Mouse (Mus musculus) Muller cell, postnatal 12 days (primary cell): ENCODE measurements at regions not wholly inside any gene's neighbourhood (a gene's known extent, or its start where the extent isn't known, plus 50 kb on each side); places are given as distances from the start of the nearest gene placed in this dataset.

Experiments
- DNase-seq: peaks from one replicate; pipeline ENCODE4 v3.0.0-alpha.2; 2015; ENCODE audit errors: inconsistent ontology term

DNA sequence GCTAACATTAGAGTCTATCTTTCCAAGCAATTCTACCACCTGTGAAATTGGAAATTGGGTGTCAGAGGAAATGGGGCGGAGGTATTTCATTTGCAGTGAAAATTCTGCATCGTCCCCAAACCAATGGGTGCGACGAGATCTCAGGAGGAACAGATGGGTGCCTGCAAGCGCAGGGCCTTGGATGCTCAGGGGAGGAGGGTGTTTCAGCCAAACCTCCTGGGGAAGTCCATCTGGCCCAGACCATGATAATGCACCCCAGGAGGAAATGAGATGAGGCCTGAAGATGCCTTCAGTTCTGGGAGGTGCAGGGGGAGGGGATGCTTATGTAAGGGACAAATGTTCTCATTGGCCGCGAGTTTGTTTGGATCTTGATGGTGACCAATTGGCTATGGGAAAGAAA, 205.9 kb upstream of the Dynlrb2 start:
- no peak for DNase-seq

DNA sequence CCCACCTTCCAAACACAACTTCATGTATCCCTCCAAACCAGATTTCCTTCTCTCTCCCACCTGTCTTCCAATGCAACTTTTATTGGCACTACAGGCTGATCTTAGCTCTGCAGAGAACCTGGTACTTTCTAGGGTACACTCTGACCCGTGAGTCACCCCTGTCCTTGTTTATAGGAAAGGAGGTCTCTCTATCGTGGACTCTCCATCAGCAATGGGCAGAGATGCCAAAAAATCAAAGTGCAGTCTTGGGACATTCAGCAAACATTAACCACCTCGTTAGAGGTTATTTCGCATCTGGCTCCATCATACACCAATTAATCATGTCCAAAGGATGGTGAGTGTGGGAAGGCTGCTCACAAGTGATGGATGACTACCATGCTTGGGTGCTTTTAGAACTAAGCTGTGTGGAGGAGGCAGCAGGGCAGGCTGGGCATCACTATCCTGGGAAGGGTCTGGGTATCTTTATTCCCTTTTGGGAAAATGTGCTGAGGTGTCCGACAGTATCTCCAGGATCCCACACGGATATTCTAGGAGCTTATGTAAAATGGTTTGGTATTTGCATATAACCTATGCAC, 214.0 kb upstream of the Dynlrb2 start:
- peak; percentile 9 for DNase-seq

DNA sequence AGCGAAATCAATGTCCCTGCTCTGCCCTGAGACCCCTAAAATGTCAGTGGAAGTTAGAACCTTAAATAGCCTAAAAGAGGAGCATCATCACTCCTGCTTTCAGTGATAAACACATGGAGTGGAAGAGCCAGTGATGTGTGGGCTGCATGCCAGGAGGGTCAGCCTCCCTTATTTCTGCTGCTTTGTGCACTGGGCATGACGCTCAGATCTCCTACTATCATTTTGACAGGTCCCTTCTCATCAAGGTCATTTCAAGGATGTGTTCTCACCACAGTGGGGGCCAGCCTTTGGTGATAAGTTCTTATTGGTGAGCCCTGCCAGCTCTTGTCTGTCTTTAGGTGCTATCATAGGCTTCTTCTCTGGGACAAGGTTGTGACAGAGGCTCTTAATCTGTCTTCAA, 215.5 kb upstream of the Dynlrb2 start:
- no peak for DNase-seq

DNA sequence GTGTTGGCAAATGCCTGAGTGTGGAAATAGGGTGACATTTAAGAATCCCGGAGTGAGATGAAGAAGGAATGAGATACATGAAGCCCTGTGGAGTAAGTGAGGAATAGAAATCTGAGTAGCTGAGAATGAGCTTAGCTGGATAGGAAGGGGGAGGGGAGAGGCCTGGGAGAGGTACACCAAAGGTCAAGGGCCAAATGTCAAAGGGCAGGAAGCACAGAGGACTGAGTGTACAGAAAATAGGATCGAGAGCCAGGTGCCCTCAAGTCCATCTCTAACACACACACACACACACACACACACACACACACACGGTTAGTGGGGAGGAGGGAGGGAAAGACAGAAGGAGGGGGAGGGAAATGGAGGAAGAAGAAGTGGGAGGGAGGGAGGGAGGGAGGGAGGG, 220.8 kb upstream of the Dynlrb2 start:
- DNase-seq, result no peak

DNA sequence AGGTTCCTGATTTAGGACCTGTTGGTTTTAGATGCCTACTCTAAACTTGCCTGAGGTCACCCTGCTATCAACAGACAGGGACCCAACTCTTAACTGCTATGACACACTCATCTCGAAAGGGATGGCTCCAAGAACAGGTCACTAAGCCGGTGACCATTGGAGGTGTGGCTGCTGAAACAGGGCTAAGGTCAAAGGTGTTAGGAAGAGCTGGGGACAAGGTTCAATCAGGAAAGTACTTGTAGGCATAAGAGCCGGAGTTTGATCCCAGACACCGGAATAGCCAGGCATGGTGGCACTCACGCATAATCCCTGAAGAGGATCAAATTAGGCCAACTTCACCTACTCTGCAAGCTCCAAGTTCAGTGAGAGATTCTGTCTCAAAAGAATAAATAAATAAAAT, 222.4 kb upstream of the Dynlrb2 start:
- DNase-seq, result no peak

DNA sequence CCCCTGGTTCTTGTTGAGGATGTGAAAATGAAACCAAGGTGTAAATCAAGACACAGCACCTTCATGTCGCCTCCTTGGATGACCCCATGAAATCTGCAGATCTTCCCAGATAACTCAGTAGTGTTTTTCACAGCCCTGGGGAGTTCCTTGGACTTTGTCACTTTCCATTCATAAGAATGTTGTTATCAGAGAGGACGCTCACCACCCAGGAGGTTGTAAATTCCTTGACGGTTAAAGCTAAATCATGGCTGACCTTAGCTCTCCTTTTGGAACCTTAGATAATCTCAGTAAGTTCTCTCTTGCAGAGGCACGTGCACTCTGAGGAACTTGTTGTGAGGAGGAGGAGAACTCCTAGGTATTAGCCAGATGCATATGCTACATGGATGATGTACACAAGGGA, 229.8 kb upstream of the Dynlrb2 start:
- DNase-seq, result no peak

DNA sequence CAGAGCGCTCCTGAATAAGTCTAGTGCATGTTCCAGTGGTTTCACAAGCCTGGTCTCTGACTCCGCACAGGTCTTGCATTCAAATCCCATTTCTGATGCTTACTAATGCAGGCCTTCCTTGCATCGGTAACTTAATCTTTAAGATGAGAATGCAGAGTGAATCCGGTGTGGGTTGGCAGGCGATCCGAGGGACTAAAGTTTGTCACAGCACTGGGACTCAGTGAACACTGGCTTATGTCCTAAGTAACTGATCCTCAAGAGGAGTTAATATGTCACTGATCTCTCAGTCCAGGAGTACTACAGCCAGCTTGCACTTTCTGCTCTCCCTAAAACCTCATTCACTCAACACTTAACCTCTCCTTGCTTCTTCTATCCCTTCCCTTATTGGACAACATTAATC, 233.5 kb upstream of the Dynlrb2 start:
- DNase-seq, result no peak

DNA sequence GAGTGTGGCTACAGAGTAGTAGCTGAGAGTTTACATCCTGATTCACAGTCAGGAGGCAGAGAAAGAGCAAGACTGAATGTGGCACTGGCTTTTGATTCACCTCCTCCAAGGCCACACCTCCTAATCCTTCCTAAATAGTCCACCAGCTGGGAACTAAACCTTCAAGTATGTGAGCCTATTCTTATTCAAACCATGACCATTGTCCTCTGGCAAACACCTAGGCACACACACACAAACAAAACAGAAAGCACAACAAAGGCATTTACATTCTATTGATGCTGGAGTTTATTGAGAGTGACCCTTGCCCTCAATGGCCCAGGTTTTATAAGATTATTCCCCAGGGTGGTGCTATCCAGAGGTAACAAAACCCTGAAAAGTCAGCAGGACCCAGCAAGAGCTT, 235.4 kb upstream of the Dynlrb2 start:
- DNase-seq, result no peak

DNA sequence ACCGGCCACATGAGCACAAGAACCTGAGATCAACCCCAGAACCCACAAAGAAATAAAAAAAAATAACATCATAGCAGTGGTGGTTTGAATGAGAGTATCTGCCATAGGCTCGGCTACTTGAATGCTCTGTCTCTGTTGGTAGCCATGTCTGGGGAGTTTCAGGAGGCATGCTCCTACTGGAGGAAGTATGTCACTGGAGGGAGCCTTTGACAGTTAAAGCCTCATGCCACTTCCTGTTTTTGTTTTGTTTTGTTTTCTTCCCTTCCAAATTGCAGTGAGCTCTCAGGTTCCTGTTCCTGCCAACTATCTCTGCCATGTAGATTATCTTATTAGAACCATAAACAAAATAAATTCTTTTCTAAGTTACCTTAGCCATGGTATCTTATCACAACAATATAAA, 236.1 kb upstream of the Dynlrb2 start:
- no peak for DNase-seq

DNA sequence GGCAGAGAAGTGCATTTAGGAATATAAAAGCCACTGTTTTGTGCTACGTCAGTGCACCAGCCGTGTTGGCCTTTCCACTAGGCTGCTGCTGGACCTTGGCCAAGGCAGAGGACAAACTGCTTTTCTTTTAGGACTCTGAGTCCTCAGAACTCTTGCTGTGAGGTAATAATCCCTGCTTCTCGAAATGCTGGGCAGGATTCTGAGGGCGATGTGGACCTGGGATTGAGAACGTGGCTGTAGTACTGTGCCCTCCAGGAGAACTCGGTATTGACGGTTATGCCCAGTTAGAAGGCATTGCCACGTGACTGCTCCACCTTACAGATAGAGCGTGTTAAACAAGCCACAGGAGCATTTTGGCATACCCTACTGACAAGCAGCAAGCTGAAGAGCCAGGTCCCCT, 236.6 kb upstream of the Dynlrb2 start:
- peak; percentile 62 for DNase-seq

DNA sequence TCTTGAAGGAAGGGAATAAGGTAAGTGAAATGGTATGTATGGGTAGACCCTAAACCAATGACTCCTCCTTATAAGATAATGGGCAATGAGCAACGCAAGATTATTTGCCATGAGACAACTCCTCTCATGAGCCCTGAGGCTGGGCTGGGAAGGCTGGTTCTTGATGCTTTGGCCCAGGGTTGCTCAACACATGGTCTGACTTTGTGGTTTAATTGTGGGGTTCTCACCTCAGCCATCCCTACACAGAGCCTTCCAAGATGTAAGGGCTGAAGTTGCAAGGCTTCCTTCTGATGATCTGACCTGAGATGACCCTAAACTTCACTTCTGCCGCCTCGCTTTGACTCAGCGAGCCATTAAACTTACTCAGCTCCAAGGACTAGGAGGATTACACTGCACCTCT, 237.8 kb upstream of the Dynlrb2 start:
- no peak for DNase-seq

DNA sequence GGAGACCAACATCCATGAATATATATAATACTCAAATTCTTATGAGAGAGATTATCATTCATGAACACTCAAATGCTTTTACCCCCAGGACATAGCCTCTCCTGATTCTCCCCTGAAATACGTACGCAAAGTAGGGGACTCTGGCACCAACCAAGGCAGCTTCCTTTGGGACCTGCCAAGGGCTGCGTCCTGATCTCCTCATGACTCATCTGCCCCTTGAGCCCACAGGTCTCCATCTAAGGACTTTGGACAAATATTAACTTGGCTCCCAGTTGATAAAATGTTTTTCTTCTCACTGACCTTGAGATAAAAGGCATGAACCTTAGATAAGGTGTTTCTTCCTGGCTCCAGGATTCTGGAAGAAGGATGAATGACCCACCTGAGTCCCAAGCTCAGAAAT, 239.2 kb upstream of the Dynlrb2 start:
- DNase-seq, result no peak

DNA sequence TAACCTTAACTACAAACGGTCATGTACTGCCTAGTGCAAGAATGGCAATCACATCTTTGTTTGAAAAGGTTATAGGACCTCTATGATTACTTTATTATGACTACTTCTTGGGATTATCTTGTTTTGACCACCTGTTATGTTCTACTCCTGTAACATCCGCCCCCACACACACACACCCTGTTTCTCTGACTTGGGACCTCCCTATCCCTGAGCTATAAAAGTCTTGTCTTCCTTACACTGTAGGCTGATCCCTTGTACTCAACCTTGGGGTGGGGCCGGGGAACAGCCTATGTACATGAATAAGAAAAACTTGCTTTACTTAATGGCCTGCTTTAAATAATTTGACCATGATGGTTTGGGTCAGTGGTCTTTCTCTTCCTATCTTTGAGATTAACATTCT, 240.7 kb upstream of the Dynlrb2 start:
- DNase-seq, result no peak

DNA sequence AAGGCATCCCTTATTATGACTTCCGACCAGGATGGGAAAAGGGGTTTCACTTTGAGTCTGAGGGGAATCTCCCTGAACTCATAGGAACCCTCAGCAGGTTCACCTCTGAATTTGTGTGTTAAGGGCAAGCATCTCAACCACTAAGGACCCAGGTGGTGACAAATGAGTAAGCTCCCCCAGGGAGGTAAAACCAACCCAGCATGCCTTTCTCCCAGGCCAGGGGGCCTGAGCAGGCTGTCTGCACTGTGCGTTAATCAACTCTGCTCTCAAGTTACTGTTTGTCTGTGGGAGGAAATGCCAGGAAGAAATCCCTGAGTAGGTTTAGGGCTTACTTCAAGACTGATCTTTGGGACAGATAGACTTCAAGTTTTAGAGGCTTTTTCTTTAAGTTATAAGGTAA, 243.5 kb upstream of the Dynlrb2 start:
- no peak for DNase-seq

DNA sequence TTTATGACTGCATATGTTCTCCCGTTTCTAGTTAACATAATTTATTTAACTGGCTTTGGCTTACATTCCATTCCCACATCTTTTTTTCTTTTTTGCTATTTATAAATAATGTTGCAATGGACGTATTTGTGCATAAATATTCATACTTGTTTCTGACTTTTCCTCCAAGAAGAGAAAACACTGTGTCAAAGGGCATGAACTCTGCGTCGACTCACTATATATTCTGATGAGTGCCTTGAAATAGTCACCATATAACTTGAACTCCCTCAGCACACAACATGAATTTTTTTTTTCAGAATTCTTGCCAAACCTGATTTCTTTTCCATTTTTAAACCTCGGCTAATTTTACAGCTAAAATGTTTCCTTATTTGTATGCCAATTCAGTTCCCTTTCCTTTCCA, 249.4 kb upstream of the Dynlrb2 start:
- no peak for DNase-seq

DNA sequence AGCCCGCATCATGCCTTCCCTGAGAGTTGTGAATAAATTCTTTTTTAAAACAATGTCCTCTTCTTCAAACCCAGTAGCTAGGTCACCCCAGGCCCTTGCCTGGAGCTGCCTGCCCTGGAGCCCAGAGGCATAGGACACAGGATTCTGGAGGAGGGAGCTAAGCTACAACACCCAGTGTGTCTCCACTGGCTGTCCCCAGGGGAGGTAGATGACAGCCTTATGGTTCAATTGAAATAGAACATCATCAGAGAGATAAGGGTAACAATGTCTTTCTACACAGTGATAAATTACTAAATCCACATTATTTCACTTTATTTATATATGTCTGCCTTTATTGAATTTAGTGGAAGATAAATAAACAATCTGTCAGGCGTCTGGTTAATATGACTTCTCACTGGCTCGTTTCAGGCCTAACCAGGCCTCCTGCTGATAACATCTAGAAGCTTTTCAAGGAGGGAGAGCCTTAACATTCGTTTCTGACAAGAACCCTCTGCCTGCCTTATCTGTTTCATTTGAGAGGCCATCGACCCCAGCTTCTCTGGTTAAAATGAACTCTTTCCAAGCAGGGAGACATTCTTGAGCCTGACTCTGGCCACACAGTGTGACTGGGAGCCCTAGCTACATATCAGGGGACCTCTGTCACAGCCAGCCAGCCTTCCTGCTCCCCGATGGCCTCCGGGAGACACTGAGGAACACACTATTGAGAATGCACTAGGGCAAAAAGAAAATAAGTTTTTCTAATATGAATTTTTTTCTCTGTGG, 252.1 kb upstream of the Dynlrb2 start:
- DNase-seq, result no peak

DNA sequence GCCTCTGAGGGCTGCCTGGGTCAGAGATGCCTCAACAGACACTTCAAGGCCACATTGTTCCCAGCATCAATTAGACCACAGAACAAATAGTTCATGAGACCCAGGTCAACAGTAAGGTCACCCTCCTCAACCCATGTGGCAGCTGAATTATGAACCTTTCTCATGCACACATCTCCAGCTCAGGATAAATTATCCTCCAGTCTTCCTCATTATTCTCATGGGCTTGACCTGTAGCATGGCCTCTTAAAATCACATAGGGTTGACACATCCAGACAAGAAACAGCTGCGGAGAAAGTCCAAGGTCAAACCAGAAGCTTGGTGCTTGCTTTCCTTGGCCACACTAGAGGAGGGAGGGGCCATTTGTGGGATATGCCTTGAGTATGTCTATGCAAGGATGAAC, 256.4 kb upstream of the Dynlrb2 start:
- no peak for DNase-seq

DNA sequence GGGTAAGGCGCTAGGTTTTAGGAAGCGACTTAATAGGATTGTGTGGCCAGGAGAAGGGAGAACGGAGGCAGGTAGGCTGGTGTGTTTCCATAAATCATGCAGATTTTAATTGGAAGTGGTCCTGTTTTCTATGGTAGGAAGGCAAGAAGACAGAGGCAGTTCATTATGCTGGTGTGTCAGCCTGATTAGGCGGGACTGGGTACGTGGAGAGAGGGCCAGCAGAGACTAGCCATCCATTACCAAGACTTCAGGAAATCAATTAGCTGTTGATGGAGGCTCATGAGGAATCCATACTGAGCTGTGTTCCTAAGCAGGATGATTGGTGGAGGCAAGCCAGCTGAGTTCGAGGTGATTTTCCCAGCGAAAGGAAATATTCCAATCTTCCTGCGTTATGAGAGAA, 261.3 kb upstream of the Dynlrb2 start:
- DNase-seq, result no peak

DNA sequence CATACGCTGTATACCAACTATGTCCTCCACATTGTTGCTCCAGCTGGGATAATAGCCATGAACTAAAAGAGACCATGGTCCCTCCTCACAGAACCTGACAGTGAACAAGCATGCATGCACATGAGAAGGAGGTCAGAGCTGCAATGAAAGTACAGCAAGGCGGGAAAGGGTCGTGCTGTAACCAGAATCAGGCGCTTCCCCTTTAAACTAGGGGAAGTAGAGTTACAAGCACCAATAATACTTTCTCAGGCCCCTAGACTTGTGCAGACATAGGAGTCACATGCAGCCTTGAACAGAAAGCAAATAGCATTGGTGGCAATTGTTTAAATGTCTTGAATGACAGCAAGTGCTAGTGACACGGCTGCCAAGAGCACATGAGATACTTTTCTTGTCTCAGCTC, 261.8 kb upstream of the Dynlrb2 start:
- no peak for DNase-seq

DNA sequence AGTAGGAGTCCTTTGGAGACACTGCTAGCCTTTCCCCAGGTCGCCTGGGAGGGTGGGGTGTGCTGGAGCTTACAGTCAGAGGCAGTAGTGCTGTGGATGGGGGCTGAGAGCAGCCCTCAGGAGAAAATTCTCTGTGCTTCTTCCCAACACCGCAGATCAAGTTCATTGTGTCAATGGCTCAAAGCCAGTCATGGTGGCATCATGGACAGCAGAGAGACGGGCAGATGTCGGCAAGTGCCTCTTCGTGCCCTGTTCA, 262.9 kb upstream of the Dynlrb2 start:
- DNase-seq, result no peak

DNA sequence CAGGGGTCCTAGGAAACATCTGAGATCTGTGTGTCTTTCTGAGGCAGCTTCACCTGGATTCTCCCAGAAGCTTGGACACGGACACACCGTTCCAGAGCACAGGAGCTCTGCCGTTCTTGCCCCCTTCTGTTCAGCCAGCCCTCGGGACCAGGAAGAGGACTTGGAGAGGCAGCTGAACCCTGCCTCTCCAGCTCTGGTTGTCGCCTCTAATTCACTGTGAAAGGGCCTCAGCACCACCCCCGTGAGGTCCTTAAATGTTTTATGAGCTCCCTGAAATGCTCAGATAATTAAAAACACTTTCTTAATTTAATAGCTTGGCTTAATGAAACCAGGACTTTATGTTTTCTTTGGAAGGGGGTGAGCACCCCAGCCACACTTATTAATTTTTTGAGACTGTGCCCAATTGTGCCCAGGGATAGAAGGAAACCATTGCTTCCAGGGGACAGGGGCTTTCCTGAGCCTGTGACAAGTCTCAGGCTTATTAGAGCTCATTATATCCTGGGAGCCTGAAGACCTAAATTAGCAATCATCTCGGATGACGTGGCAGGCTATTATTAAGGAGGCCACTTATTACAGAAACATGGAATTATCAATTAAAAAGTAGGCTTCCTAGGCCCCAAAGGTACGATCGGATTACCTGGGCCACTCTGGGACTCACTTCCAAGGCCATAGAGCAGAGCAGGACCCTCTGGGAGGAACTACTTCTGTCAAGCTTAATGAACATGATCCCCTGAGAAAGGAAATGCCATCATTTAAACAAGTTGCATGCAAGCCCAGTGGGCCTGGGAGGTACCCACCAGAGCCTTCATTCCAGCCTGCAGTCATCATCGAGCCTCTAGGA, 263.4 kb upstream of the Dynlrb2 start:
- DNase-seq, result peak; percentile 51

DNA sequence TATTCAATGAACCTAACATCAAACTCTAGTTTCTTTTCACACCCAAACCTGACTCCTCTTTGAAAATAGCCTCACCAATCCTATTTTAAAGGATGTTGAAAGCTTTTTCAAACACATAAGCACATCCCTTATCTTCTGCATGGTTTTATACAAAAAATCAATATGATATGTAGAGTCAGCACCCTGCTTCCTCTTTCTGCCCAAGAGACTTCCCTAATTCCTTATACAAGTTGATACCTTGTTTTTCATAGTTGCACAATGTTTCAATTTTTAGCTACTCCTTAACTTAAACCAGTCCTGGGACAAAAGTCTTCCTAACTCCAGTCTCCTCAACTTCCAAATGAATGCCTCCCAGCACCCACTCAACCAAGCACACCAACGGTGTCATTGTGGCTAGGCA, 266.1 kb upstream of the Dynlrb2 start:
- DNase-seq, result no peak

DNA sequence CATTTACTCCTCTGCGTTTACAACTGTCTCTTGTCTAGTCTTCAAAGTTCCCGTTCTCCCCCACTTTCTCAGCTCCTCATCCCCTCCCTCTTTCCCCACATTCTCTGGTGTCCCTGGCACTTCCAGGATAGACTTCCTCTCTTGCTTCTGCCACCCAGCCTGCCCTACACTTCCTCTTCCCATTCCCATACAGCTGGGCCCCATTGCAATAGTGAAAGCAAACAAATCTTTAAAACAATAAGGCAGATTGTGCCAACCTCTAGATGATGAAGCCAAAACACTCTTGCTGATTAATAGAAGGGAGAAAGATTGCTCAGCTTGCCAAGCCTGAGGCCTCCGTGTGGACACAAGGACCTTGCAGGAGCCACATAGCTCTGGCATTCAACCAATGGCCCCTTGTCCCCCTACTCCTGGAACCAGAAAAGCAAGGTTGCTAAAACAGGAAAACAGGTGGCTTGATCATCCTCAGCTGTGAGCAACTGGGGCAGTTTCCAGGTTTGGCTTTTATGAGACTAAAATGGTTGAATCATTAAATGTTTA, 267.1 kb upstream of the Dynlrb2 start:
- peak; percentile 81 for DNase-seq
